Mouse (Mus musculus) common myeloid progenitor, adult 5-6 weeks (primary cell): Measurements from ENCODE around the gene Treh. TPM values are rescaled to one million over a fixed set of nuclear protein-coding genes. Genes with fewer than 3 reads are reported as not detected.
"Not testable (repeated sequence)": the region's sequence is repeated elsewhere in the genome, so short reads cannot be mapped to it uniquely, and the experiment has no call there.

ENCODE experiments used
- ATAC-seq: replicated peaks from 2 replicates; pipeline ENCODE4 v1.8.0; 2016; ENCODE audit warnings: low read depth, mild to moderate bottlenecking, moderate TSS enrichment, inconsistent platforms; ENCODE audit not compliant: poor library complexity, severe bottlenecking
- total RNA-seq: library from RNA; stranded (forward); fragments of 200-1000, 187-1606 nt; gene quantifications from 2 replicates; pipeline ENCODE4 v1.2.3, GENCODE M21; 2017

Treh gene
- total RNA-seq, result not detected in 2 replicates

- ATAC-seq, result no peak
Measured at GRCm38 (mm10) chr9:44673005-44673404, at the start of gene Treh. Gene Treh, plus strand, starts transcription at chr9:44673233.

- no peak for ATAC-seq
Measured at GRCm38 (mm10) chr9:44624390-44624789, 48.6 kb upstream of the Treh start.

GRCm38 (mm10) chr9:44626268-44626667 lies 46.8 kb upstream of the Treh start:
- ATAC-seq, result no peak

- ATAC-seq, result peak; percentile 84
Measured at GRCm38 (mm10) chr9:44637551-44638169, 35.4 kb upstream of the Treh start.

GRCm38 (mm10) chr9:44638726-44639125 lies 34.3 kb upstream of the Treh start:
- not testable (repeated sequence) for ATAC-seq

GRCm38 (mm10) chr9:44640028-44640427 lies 33.0 kb upstream of the Treh start:
- ATAC-seq, result 0 out of 2 replicates have a peak, but pooled peaks have one; percentile 16

GRCm38 (mm10) chr9:44640646-44641357 lies 32.2 kb upstream of the Treh start:
- ATAC-seq, result no peak

- ATAC-seq, result no peak
Measured at GRCm38 (mm10) chr9:44641616-44642015, 31.4 kb upstream of the Treh start.

- no peak for ATAC-seq
Measured at GRCm38 (mm10) chr9:44643103-44643502, 29.9 kb upstream of the Treh start.

- ATAC-seq, result no peak
Measured at GRCm38 (mm10) chr9:44644186-44644585, 28.8 kb upstream of the Treh start.

GRCm38 (mm10) chr9:44645481-44645880 lies 27.6 kb upstream of the Treh start:
- ATAC-seq, result peak; percentile 18

GRCm38 (mm10) chr9:44645924-44646323 lies 27.1 kb upstream of the Treh start:
- peak; percentile 87 for ATAC-seq

- no peak for ATAC-seq
Measured at GRCm38 (mm10) chr9:44646366-44646765, 26.7 kb upstream of the Treh start.

- no peak for ATAC-seq
Measured at GRCm38 (mm10) chr9:44647026-44647425, 26.0 kb upstream of the Treh start.

GRCm38 (mm10) chr9:44647656-44648055 lies 25.4 kb upstream of the Treh start:
- no peak for ATAC-seq

GRCm38 (mm10) chr9:44648881-44649281 lies 24.2 kb upstream of the Treh start:
- no peak for ATAC-seq

- ATAC-seq, result peak; percentile 81
Measured at GRCm38 (mm10) chr9:44652027-44652426, 21.0 kb upstream of the Treh start.

- ATAC-seq, result no peak
Measured at GRCm38 (mm10) chr9:44653896-44654295, 19.1 kb upstream of the Treh start.

GRCm38 (mm10) chr9:44655098-44656066 lies 17.7 kb upstream of the Treh start:
- ATAC-seq, result peak; percentile 75

- no peak for ATAC-seq
Measured at GRCm38 (mm10) chr9:44663706-44664105, 9.3 kb upstream of the Treh start.

GRCm38 (mm10) chr9:44671416-44671815 lies 1.6 kb upstream of the Treh start:
- no peak for ATAC-seq
